Mouse (Mus musculus): Measurements from ENCODE around the gene Pga5. TPM values are rescaled to one million over a fixed set of nuclear protein-coding genes. Genes with fewer than 3 reads are reported as not detected.

The Pga5 gene
- total RNA-seq, 1 experiment: 4.9 TPM

- Histone ChIP-seq H3K27ac (ENCODE audit: insufficient read depth, low read depth, low read length, poor library complexity, severe bottlenecking) (no peak overlapping the region), H3K36me3 (ENCODE audit: control insufficient read depth, insufficient read depth, low read length, poor library complexity, severe bottlenecking) (no peaks in the 10 kb centered on the region), H3K4me1 (ENCODE audit: control insufficient read depth in 2 of 2, insufficient read depth in 2 of 2, low read length in 2 of 2, poor library complexity in 1 of 2) (peaks cover 1 to 6% of the 10 kb centered on the region in 2 experiments; a peak in 2 of 4 replicates), H3K4me3 (ENCODE audit: insufficient read depth in 1 of 2, low read depth in 1 of 2, low read length in 2 of 2, poor library complexity in 1 of 2, severe bottlenecking in 1 of 2) (no peak overlapping the region), H3K9ac (ENCODE audit: insufficient read depth, low read depth, low read length, poor library complexity, severe bottlenecking) (no peak overlapping the region), H3K9me3 (ENCODE audit: control insufficient read depth, insufficient read depth, low read depth, low read length) (no peaks in the 10 kb centered on the region)
- no peak for DNase-seq (ENCODE audit: low read depth, low spot score)
- TF ChIP-seq HCFC1 (IDR thresholded peaks at IDR 0.05; ENCODE audit: borderline replicate concordance, insufficient read depth, low read length) (no peak), ZC3H11A (IDR thresholded peaks at IDR 0.05; ENCODE audit: borderline replicate concordance, low read depth, low read length) (no peak), MAFK (IDR thresholded peaks at IDR 0.05; ENCODE audit: insufficient read depth, low read depth, low read length) (no peak), CHD2 (IDR thresholded peaks at IDR 0.05; ENCODE audit: low read depth, low read length) (no peak), ZNF384 (IDR thresholded peaks at IDR 0.05; ENCODE audit: low read depth, low read length) (no peak)
- in situ Hi-C loops (cut with MboI; ENCODE audit: low sequenced_read_pairs in 2 of 2, unreplicated experiment in 2 of 2): no loop called here
Measured at GRCm38 (mm10) chr19:10691660-10692059, 13.8 kb upstream of the Pga5 start.

GRCm38 (mm10) chr19:10691121-10691520, 13.2 kb upstream of the Pga5 start:
- Histone ChIP-seq H3K36me3 (ENCODE audit: control insufficient read depth, insufficient read depth, low read length, poor library complexity, severe bottlenecking) (no peaks in the 10 kb centered on the region), H3K4me1 (ENCODE audit: control insufficient read depth in 2 of 2, insufficient read depth in 2 of 2, low read length in 2 of 2, poor library complexity in 1 of 2) (peaks cover 1 to 6% of the 10 kb centered on the region in 2 experiments; a peak in 2 of 4 replicates), H3K9me3 (ENCODE audit: control insufficient read depth, insufficient read depth, low read depth, low read length) (no peaks in the 10 kb centered on the region), H3K4me3 (ENCODE audit: insufficient read depth in 1 of 2, low read depth in 1 of 2, low read length in 2 of 2, poor library complexity in 1 of 2, severe bottlenecking in 1 of 2) (no peak overlapping the region), H3K27ac (ENCODE audit: insufficient read depth, low read depth, low read length, poor library complexity, severe bottlenecking) (no peak overlapping the region), H3K9ac (ENCODE audit: insufficient read depth, low read depth, low read length, poor library complexity, severe bottlenecking) (no peak overlapping the region)
- in situ Hi-C loops (cut with MboI; ENCODE audit: low sequenced_read_pairs in 2 of 2, unreplicated experiment in 2 of 2): no loop called here
- no peak for DNase-seq (ENCODE audit: low read depth, low spot score)
- TF ChIP-seq ZNF384 (IDR thresholded peaks at IDR 0.05; ENCODE audit: low read depth, low read length) (no peak), CHD2 (IDR thresholded peaks at IDR 0.05; ENCODE audit: low read depth, low read length) (no peak), HCFC1 (IDR thresholded peaks at IDR 0.05; ENCODE audit: borderline replicate concordance, insufficient read depth, low read length) (no peak), MAFK (IDR thresholded peaks at IDR 0.05; ENCODE audit: insufficient read depth, low read depth, low read length) (no peak), ZC3H11A (IDR thresholded peaks at IDR 0.05; ENCODE audit: borderline replicate concordance, low read depth, low read length) (no peak)

DNA sequence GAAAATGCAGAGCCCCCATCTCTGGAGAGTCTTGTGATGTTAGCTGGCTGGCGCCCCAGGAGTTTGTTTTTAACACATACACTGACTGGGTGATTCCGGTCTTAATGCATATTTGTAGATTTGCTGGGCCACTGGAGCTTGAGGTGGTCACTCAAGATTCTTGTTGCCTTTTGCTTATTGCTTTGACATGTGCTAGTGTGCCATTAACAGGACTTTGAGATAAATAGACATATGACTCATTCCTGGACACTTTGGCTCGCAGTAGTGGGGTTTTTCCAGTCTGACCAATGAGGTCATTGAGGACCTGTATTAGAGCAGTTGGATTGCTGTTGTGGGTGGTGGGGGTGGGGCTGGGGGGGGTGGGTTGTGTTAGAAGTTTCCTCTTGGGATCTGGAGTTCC, 12.5 kb upstream of the Pga5 start:
- Histone ChIP-seq H3K4me3 (ENCODE audit: insufficient read depth in 1 of 2, low read depth in 1 of 2, low read length in 2 of 2, poor library complexity in 1 of 2, severe bottlenecking in 1 of 2) (no peak overlapping the region), H3K27ac (ENCODE audit: insufficient read depth, low read depth, low read length, poor library complexity, severe bottlenecking) (no peak overlapping the region)
- in situ Hi-C loops (cut with MboI; ENCODE audit: low sequenced_read_pairs in 2 of 2, unreplicated experiment in 2 of 2): no loop called here

DNA sequence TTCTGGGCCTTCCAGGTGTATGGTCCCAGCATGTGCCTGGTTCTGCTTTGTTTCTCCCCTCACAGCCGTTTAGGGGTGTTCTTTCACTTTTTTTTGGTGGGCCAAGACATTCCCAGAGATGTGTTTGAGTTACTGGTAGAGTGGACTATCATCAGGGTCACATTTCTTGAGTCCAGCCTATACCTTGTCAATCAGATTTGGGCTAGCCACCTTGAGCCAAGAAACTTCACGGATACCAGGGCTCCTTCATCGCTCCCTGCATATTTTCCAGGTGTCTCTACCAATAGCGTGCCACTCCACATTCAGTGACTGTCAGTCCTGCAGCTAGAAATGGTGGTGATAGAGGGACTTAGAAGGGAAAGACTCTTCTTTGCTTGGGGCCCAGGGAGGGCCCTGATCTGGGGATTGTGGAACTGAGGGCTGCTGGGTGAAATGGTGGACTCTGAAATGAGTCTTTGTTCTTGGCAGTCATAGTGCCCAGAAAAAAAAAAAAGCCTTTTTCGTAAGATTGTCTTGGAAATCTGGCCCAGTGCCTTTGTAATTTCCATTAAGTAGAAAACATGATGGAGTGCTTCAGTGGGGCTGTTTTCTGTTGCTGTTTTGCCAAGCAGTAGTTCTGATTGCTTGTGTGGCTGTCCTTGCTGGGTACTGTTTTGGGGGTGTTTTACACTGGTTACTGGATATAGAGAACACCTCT, 11.7 kb upstream of the Pga5 start:
- no peak overlapping the region for H3K27ac ChIP-seq (ENCODE audit: insufficient read depth, low read depth, low read length, poor library complexity, severe bottlenecking)
- no peak for TF ChIP-seq CHD2 (IDR thresholded peaks at IDR 0.05; ENCODE audit: low read depth, low read length)
- TF ChIP-seq ZNF384 (IDR thresholded peaks at IDR 0.05; ENCODE audit: low read depth, low read length): no peak
- no peak for TF ChIP-seq MAFK (IDR thresholded peaks at IDR 0.05; ENCODE audit: insufficient read depth, low read depth, low read length)
- no peak for TF ChIP-seq HCFC1 (IDR thresholded peaks at IDR 0.05; ENCODE audit: borderline replicate concordance, insufficient read depth, low read length)
- no peak for TF ChIP-seq ZC3H11A (IDR thresholded peaks at IDR 0.05; ENCODE audit: borderline replicate concordance, low read depth, low read length)
- peak overlapping the region; percentile 87 to 92 for H3K4me3 ChIP-seq (ENCODE audit: insufficient read depth in 1 of 2, low read depth in 1 of 2, low read length in 2 of 2, poor library complexity in 1 of 2, severe bottlenecking in 1 of 2)

More for the DNA sequence above, 12.5 kb upstream of the Pga5 start:
- DNase-seq (ENCODE audit: low read depth, low spot score): no peak
- no peak overlapping the region for H3K9ac ChIP-seq (ENCODE audit: insufficient read depth, low read depth, low read length, poor library complexity, severe bottlenecking)
- no peaks in the 10 kb centered on the region for H3K36me3 ChIP-seq (ENCODE audit: control insufficient read depth, insufficient read depth, low read length, poor library complexity, severe bottlenecking)
- peaks cover 1 to 6% of the 10 kb centered on the region in 2 experiments; a peak in 2 of 4 replicates for H3K4me1 ChIP-seq (ENCODE audit: control insufficient read depth in 2 of 2, insufficient read depth in 2 of 2, low read length in 2 of 2, poor library complexity in 1 of 2)
- TF ChIP-seq CHD2 (IDR thresholded peaks at IDR 0.05; ENCODE audit: low read depth, low read length): no peak
- TF ChIP-seq MAFK (IDR thresholded peaks at IDR 0.05; ENCODE audit: insufficient read depth, low read depth, low read length): no peak
- TF ChIP-seq ZC3H11A (IDR thresholded peaks at IDR 0.05; ENCODE audit: borderline replicate concordance, low read depth, low read length): no peak
- no peaks in the 10 kb centered on the region for H3K9me3 ChIP-seq (ENCODE audit: control insufficient read depth, insufficient read depth, low read depth, low read length)

More for the DNA sequence above, 11.7 kb upstream of the Pga5 start:
- Histone ChIP-seq H3K36me3 (ENCODE audit: control insufficient read depth, insufficient read depth, low read length, poor library complexity, severe bottlenecking) (no peaks in the 10 kb centered on the region), H3K9ac (ENCODE audit: insufficient read depth, low read depth, low read length, poor library complexity, severe bottlenecking) (peak overlapping the region; percentile 90), H3K9me3 (ENCODE audit: control insufficient read depth, insufficient read depth, low read depth, low read length) (no peaks in the 10 kb centered on the region), H3K4me1 (ENCODE audit: control insufficient read depth in 2 of 2, insufficient read depth in 2 of 2, low read length in 2 of 2, poor library complexity in 1 of 2) (peaks cover 1 to 6% of the 10 kb centered on the region in 2 experiments; a peak in 2 of 4 replicates)
- no peak for DNase-seq (ENCODE audit: low read depth, low spot score)
- in situ Hi-C loops (cut with MboI; ENCODE audit: low sequenced_read_pairs in 2 of 2, unreplicated experiment in 2 of 2): no loop called here
